Mouse (Mus musculus) C2C12 (cell line): ENCODE data around the gene Akr1b10.

ENCODE experiments used
- CEBPB ChIP-seq: IDR thresholded peaks from one replicate; pipeline ENCODE4 v1.6.1; 2011; ENCODE audit warnings: low read depth, mild to moderate bottlenecking, control low read depth, moderate library complexity
- CTCF ChIP-seq: IDR thresholded peaks from one replicate; pipeline ENCODE4 v1.5.1; 2011; ENCODE audit not compliant: control insufficient read depth, insufficient read depth, insufficient read length
- MAX ChIP-seq: IDR thresholded peaks from one replicate; pipeline ENCODE4 v1.6.1; 2011; ENCODE audit warnings: mild to moderate bottlenecking, control low read depth
- MYOG ChIP-seq: IDR thresholded peaks from one replicate; pipeline ENCODE4 v1.6.1; 2011; ENCODE audit not compliant: control insufficient read depth, insufficient read length; ENCODE audit errors: extremely low read depth

GRCm38 (mm10) chr6:34371700-34372351 lies 12.2 kb upstream of the Akr1b10 start:
- TF ChIP-seq MYOG (no peak), CTCF (peak; percentile 12), CEBPB (no peak), MAX (no peak)
